Mouse (Mus musculus) testis, postnatal 14 days (tissue): Measurements from ENCODE around the gene Slc19a3.

Source experiments
- DNase-seq: peaks from one replicate; pipeline ENCODE4 v3.0.0; 2021; ENCODE audit warnings: low spot score

Gene Slc19a3

GRCm38 (mm10) chr1:83038109-83038672 lies at the start of gene Slc19a3:
Gene Slc19a3, minus strand, starts transcription at chr1:83038448.
- no peak for DNase-seq

GRCm38 (mm10) chr1:83084790-83085189 lies 46.5 kb upstream of the Slc19a3 start:
- DNase-seq, result no peak

- DNase-seq, result no peak
These were observed 38.8 kb upstream of the Slc19a3 start for GRCm38 (mm10) chr1:83077016-83077415.

DNA sequence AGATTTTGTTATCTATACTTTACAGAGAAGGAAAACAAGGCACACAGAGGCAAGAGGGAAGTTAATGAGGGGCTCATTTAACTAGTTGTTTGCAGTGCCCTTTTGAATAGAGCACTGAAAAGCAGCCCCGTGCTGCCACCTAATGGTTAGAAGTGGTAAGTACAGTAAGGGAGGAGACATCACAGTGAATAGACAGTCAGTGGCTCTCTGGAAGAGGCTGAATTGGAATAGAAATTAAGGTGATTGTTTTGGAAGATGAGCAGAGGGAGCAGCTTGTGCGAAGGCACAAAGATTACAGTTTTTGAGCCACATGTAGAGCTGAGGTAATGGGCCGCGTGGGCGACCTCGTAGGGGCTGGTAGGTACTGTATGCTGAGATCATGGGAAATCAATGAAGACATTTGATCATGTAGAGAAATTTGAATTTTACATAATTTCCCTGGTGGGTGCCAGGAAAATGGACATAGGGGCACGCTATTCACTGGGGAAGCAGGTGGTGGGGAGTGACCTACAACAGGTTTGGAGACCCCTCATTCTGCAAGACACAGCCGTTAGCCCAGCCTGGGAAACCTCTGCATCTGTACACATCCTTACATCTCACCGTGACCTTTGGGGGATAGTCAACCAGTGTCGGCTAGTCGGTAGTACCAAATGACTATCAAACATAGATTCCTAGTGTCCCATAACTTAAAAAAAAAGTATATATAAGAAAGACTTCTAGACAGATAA lies 38.1 kb upstream of the Slc19a3 start:
- DNase-seq, result peak; percentile 12

DNA sequence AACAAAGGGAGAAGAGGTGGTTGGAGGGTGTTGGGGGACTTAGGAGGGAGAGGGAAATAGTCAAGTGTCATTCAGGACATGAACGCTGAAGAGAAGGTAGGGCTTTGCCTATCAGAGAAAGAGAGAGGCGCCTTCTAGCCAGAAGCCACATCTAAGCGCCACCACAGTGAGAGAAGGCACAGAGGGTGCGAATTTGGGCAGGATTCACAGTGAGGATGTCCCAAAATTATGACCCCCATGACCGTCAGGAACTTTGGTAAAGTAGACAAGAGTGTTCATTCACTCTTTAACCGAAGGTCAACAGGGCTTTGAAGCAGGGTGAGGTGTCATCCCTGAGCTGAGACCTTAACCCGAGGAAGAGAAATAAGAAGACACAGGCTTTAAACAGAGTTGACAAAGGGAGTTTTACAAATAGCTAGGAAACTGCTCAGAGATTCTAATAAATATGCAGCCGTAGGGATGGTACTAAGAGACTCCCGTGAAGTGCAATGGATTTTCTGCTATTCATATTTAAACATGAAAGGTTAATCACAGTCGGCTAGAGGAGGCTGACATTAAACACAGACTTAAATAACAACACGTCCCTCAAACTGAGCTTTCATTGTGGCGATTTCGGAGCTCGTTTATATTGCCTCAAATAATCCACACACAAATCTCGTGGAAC lies 37.4 kb upstream of the Slc19a3 start:
- no peak for DNase-seq

DNA sequence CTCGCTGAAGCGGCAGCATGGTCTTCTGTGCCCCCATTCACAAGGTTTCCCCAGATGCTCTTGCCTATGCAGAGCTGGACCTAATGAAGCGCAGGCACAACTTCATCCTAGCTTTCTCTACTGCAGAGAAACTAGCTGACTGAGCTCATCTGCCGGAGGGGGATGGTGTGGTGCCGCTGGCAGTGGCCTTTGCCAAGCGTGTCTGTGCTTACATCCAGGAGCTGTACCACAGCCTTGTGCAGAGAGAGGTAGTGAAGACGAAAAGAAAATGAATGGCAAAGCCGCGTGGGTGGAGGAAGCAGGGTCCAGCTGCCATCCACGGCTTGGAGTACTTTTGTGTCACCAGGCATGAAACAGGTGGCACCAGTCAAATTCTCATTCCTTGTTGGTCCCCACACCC lies 29.0 kb upstream of the Slc19a3 start:
- DNase-seq, result no peak

DNA sequence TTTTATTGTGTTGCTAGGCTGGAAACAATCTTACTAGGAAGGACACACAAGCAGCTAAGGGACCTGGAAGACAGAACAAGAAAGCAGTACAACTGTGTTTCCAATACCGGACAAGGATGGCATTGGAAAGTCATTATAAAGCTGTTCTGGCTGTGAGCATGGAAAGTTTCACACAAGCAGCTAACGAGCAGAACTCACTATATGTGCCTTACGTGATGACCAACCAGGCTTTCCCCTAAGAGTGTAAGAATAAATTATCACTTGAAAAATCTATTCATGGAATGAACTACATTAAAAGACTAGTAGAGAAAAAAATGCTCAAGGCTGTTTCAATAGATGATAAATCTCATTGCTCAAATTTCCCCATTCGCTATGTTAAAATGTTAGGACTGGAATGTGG lies 28.3 kb upstream of the Slc19a3 start:
- no peak for DNase-seq

GRCm38 (mm10) chr1:83064851-83065250 lies 26.6 kb upstream of the Slc19a3 start:
- no peak for DNase-seq

DNA sequence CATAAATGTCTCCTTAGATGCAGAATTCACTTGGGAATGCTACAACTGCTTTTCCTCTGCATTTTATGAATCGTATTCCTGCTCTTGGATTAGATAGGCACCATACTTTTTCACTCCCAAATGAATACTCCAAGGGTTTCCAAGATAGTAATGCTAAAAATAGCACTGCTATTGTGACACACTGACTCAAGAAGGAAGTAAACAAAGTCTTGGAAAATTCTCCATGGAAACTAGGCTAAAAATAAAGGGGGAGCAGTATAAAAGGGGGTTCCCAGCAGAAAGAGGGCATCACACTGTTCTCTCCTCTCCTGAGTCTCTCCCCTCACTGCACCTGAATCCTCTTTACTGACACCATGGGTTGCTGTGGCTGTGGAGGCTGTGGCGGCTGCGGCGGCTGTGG lies 22.4 kb upstream of the Slc19a3 start, which contains the start of gene Krtap28-13:
Gene Krtap28-13 (plus strand): TSS at position 288 of the 400 bp plus-strand sequence.
- no peak for DNase-seq

DNA sequence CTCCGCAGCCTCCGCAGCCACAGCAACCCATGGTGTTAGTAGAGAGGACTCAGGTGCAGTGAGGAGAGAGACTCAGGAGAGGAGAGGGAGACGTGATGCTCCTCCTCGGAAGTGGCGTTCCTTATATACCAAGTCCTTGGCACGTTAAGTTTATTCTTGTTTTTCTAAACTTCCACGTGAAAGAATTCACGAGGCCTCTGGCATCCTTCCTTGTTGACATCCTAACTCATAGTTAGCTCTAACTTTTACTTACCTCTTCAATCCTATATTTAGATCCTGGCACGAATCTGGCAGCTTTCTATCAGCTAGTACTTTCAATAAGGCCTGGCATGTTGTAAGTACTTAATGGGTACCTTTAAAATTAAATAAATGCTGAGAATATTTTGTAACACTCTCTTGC lies 21.0 kb upstream of the Slc19a3 start, which contains the start of gene A030005K14Rik:
Gene A030005K14Rik (minus strand): TSS at position 101 of the 400 bp plus-strand sequence.
- no peak for DNase-seq

- DNase-seq, result no peak
These were observed 20.2 kb upstream of the Slc19a3 start for GRCm38 (mm10) chr1:83058481-83058880.

- DNase-seq, result no peak
These were observed 6.7 kb upstream of the Slc19a3 start, which contains the start of gene Gm47969 for GRCm38 (mm10) chr1:83044882-83045427. Gene Gm47969, plus strand, starts transcription at chr1:83044932.

- DNase-seq, result no peak
These were observed 4.1 kb upstream of the Slc19a3 start, which contains the start of gene Krtap28-10 for GRCm38 (mm10) chr1:83042380-83042779. Gene Krtap28-10, minus strand, starts transcription at chr1:83042480.

- DNase-seq, result no peak
These were observed 832 bp upstream of the Slc19a3 start for GRCm38 (mm10) chr1:83039080-83039479.

DNA sequence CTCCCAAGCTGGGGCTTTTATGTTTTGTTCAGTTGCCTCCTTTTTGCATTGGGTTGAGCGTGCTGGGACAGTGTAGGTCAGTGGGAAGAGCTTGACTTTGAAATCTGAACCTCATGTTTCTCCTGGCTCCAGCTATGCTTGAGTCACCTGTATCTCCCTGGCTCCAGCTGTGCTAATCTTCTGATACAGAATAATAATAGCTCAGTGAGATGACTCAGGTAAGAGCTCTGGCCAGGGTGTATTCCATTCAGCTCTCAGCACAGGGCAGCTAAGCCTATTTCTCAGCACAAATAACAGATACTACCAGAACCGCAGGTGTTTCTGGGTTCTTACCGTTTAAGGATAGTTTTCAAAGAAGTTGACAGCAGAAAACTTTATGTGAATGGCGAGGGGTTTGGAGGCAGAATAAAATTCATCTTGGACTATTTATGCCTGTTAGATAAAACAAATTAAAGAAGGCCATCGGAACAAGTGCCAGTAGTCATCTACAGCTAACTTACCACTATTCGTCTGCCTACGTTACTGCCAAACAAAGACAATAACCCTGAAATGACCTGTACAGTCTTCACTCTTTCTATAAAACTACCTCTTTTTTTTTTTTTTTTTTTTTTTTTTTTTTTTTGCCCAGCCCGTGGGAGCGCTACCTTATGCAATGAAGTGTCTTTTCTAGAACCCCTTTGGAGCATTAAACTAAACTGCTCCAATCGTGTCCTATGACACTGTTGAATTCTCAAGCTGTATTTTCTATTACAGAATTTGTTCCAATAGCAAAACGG lies 1.2 kb downstream of the Slc19a3 start:
- no peak for DNase-seq

- no peak for DNase-seq
These were observed 3.7 kb downstream of the Slc19a3 start for GRCm38 (mm10) chr1:83034509-83034908.

DNA sequence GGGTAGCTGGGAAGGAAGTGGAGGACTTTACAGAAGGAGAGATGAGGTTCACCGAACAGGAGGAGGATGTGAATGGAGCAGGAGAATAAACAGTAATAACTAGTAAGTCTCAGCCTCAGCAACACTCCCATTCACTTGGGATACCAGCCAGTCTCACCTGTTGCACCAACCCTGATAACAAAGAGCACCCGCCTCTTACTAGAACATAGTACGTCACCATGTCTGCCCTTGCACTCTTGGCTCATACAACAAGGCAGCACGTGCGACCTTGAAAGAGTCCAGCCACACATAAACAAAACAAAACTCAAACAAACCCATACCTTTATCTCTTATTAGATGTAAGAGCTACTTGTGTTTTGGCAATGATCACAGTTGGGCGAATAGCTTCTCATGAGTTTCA lies 5.7 kb downstream of the Slc19a3 start:
- DNase-seq, result no peak

DNA sequence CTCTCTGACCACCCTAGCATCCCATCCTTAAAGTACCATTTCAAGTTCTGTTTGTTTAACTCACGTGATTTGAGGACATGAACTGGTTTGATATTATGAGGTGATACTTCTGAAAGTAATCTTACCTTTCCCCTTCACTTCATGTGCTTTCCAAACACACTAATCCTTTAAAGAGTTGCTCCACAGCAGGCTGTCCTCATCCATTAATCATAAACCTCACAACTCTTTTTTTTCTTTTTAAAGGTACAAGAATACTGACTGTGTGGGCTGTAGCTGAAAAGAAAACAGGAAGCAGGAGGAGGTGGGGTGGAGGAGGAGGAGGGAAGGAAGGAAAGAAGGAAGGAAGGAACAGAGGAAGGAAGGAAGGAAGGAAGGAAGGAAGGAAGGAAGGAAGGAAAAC lies 6.3 kb downstream of the Slc19a3 start:
- no peak for DNase-seq

- no peak for DNase-seq
These were observed 21.7 kb downstream of the Slc19a3 start for GRCm38 (mm10) chr1:83016556-83016955.

- DNase-seq, result no peak
These were observed 22.8 kb downstream of the Slc19a3 start for GRCm38 (mm10) chr1:83015329-83015879.

DNA sequence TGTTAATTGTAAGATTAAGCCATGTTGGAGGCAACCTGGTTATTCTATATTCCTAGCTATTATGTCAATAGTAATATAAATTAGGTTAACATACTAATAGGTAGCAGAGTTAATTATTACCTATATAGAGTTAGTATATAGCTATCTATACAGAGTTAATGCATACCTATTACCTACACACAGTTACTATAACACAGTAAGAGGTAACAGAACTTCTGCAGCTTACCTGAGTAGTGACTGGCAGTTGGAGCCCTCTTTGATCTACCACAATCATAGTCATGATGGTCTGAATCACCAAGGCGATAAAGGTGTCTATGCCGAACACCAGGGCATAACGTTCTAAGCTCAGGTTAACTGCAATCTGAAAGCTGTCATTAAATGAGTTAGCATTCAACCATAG lies 23.8 kb downstream of the Slc19a3 start:
- DNase-seq, result no peak

DNA sequence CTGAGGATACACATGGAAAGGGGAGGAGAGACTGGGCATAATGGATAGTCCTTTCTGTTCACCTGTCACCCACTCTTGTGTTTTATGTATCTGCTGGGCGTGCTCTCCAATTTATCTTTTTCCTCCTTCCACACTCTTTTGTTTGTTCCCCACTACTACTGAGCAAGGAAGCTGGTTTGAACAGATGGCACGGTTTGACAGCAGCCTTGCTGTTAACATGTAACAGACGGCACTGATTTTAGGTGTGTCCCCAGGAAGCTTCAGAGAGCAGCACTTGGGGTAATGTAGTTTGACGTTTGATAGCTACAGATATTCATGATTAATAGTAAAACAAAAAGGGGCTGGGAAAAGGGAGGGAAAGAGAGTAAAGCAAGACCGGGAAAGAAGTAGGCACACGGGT lies 30.8 kb downstream of the Slc19a3 start:
- DNase-seq, result no peak
